Mouse (Mus musculus) ovary, adult 18-20 months (tissue): ENCODE measurements around the gene Vamp2.
A peak's percentile ranks its signal among the peaks of the same experiment; 100 is the strongest.

Experiments
- DNase-seq: peaks from one replicate; pipeline ENCODE4 v3.0.0; 2022; ENCODE audit warnings: low spot score, mixed read lengths

Gene Vamp2

DNA sequence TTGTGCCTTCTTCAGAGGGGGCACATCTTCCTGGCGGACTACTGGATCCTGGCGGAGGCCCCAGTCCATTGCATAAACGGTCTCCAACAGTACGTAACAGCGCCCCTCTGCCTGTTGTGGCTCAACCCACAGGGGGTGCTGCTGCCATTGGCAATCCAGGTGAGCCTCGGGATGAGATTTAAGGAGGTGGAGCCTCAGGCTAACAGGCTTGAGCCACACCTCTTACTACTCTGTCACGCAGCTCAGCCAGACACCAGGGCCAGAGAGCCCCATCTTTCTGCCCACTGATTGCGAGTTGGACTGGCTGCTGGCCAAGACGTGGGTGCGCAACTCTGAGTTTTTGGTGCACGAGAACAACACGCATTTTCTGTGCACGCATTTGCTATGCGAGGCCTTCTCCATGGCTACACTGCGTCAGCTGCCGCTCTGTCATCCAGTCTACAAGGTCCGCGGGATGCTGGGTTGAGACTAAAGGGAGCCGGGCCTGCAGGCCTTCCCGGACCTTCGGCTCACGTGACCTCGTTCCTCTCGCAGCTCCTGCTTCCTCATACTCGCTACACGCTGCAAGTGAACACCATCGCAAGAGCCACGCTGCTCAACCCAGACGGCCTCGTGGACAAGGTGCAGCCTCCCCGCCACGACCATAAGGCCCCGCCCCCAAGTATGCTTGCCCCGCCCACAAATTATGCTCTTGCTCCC lies 45.8 kb downstream of the Vamp2 start:
- peak; percentile 41 for DNase-seq

DNA sequence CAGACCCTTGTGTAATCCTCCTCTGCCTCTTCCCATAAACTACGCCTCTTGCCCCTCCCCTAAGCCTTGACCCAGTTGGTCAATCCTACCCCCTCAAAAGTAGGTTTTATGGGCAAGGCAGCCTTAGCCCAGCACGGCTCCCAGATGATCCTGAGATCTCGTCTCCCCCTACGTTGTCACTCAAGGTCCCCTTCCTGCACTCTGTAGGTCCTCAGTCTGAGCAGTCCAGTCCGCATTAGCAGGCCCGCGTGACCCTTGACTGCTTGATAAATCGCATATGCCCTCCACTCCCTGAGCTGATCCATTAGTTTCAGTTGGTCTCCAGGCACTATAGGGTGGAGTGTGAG lies 46.3 kb downstream of the Vamp2 start:
- DNase-seq, result no peak

- no peak for DNase-seq
Observed at GRCm38 (mm10) chr11:69135361-69135760, 47.1 kb downstream of the Vamp2 start.
